Comparison of ENCODE assay signal across 8 mouse cellular contexts in genomic region chr12:78332107-78332506, GRCm38 (mm10).
A peak's percentile ranks its signal among the peaks of the same experiment; 100 is the strongest.
DNase-seq lines count a peak whose midpoint lies in the region; ATAC-seq and TF ChIP-seq lines count a peak whose summit lies in the region.

No protein-coding gene starts in this region.

- in situ Hi-C loops in ES-E14 (cut with MboI; ENCODE audit: low sequenced_read_pairs in 2 of 2, unreplicated experiment in 2 of 2): no loop called here

- no peak overlapping the region for H3K27ac ChIP-seq in ES-E14 (ENCODE audit: insufficient read depth, low read depth, low read length, poor library complexity, severe bottlenecking)
- no peak overlapping the region for H3K27ac ChIP-seq in forebrain, embryonic 13.5 days

- H3K9me3 ChIP-seq in ES-E14 (ENCODE audit: control insufficient read depth, insufficient read depth, low read depth, low read length): no peaks in the 10 kb centered on the region
- no peaks in the 10 kb centered on the region for H3K9me3 ChIP-seq in forebrain, embryonic 13.5 days (replicated peaks)

- no peak overlapping the region for H3K4me3 ChIP-seq in ES-E14 (ENCODE audit: insufficient read depth in 1 of 2, low read depth in 1 of 2, low read length in 2 of 2, poor library complexity in 1 of 2, severe bottlenecking in 1 of 2)
- H3K4me3 ChIP-seq in forebrain, embryonic 13.5 days: no peak overlapping the region

- intact Hi-C loops in left cerebral cortex, postnatal 14 days (cut with DNase I): no loop called here

- no peaks in the 10 kb centered on the region for H3K4me1 ChIP-seq in ES-E14 (ENCODE audit: control insufficient read depth in 2 of 2, insufficient read depth in 2 of 2, low read length in 2 of 2, poor library complexity in 1 of 2)
- no peaks in the 10 kb centered on the region for H3K4me1 ChIP-seq in forebrain, embryonic 13.5 days

- ATAC-seq in forebrain, embryonic 13.5 days: peak; percentile 77

- 74% methylated on average over 3 of the region's 3 CpGs for WGBS in forebrain, embryonic 13.5 days

- H3K9ac ChIP-seq in ES-E14 (ENCODE audit: insufficient read depth, low read depth, low read length, poor library complexity, severe bottlenecking): no peak overlapping the region
- H3K9ac ChIP-seq in forebrain, embryonic 13.5 days: no peak overlapping the region

- no peaks in the 10 kb centered on the region for H3K36me3 ChIP-seq in ES-E14 (ENCODE audit: control insufficient read depth, insufficient read depth, low read length, poor library complexity, severe bottlenecking)
- H3K36me3 ChIP-seq in forebrain, embryonic 13.5 days (ENCODE audit: poor library complexity, severe bottlenecking): no peaks in the 10 kb centered on the region

- peak; percentile 43 for DNase-seq in CD4-positive helper T cell, adult 2 months (ENCODE audit: low read depth, low spot score)
- DNase-seq in ES-E14 (ENCODE audit: low read depth, low spot score): peak; percentile 30
- peak; percentile 37 for DNase-seq in cerebellum, adult 11 months
- peak; percentile 56 for DNase-seq in induced T-regulatory cell, adult 2 months (ENCODE audit: low read depth)
- peak; percentile 75 to 83 for DNase-seq in left cerebral cortex, postnatal 14 days (ENCODE audit: low spot score in 2 of 2)
- DNase-seq in naive thymus-derived CD4-positive, alpha-beta T cell, adult 2 months (ENCODE audit: low read depth): peak; percentile 53
- DNase-seq in natural killer cell, adult 2 months (ENCODE audit: low spot score in 2 of 2): no peak

- H3K4me2 ChIP-seq in forebrain, embryonic 13.5 days: no peak overlapping the region

- H3K27me3 ChIP-seq in forebrain, embryonic 13.5 days: no peaks in the 10 kb centered on the region

TF ChIP-seq in ES-E14, 5 proteins besides CTCF, POLR2A, EP300 and RAD21:
- TF ChIP-seq HCFC1 (IDR thresholded peaks at IDR 0.05; ENCODE audit: borderline replicate concordance, insufficient read depth, low read length): no peak
- TF ChIP-seq CHD2 (IDR thresholded peaks at IDR 0.05; ENCODE audit: low read depth, low read length): no peak
- no peak for TF ChIP-seq ZC3H11A (IDR thresholded peaks at IDR 0.05; ENCODE audit: borderline replicate concordance, low read depth, low read length)
- no peak for TF ChIP-seq ZNF384 (IDR thresholded peaks at IDR 0.05; ENCODE audit: low read depth, low read length)
- no peak for TF ChIP-seq MAFK (IDR thresholded peaks at IDR 0.05; ENCODE audit: insufficient read depth, low read depth, low read length)

Comparison
In these comparisons a context has a peak if more than half of its experiments do, and no peak if none do; other contexts are left out.
1. DNase-seq: peak in CD4-positive helper T cell, adult 2 months (single experiment), ES-E14 (single experiment), cerebellum, adult 11 months (single experiment), induced T-regulatory cell, adult 2 months (single experiment), left cerebral cortex, postnatal 14 days (2 of 2) and naive thymus-derived CD4-positive, alpha-beta T cell, adult 2 months (single experiment); none in natural killer cell, adult 2 months (0 of 2).